Mouse (Mus musculus) layer of hippocampus, adult 11-12 months (tissue): Measurements from ENCODE around the gene Gm8108.
"Not testable (repeated sequence)": the region's sequence is repeated elsewhere in the genome, so short reads cannot be mapped to it uniquely, and the experiment has no call there.

Experiments used
- DNase-seq: peaks from one replicate; pipeline ENCODE4 v3.0.0; 2022; ENCODE audit warnings: low spot score

The Gm8108 gene

DNA sequence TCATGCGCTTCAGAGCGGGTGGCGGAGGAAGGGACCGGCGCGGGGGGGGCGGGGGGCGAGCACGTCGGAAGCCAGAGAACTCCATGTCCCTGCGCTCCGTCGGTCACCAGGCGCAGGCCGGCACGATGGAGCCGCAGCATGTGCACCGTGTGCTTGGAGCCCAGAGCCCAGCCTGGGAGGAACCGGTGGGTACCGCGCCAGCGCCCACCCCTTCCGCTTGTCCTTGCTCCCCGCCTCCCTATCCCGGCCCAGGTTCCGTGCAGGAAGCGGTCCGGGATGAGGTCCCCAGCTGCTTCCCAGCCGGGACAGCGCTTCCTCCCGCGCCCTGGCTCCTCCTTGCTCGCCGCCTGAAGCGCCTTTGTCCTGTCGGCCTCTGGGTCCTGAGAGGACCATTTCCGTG is at the start of gene Gm8108:
Gene Gm8108, plus strand, starts transcription at position 101 of the 400 bp plus-strand sequence.
- DNase-seq: not testable (repeated sequence)

DNA sequence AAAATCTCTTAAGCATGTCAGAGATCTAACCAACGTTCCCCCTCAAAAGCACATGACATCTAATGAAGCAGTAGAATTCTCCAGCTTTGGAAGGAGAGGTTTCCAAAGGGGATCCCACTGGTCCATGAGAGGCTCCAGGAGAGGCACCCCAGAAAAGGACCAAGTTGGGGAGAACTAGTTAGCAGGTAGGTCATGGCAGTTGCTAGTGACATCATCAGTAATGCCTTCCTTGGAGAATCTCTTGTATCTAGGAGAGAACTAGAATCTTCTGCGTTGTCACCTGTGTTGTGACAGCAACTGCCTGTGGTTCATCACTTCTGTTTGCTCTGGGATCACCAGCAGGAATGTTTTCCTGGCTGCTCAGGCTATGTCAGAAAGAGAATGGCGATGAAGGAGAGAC is 26.5 kb upstream of the Gm8108 start, which contains the start of gene Gm3115:
Gene Gm3115, plus strand, starts transcription at position 301 of the 400 bp plus-strand sequence.
- DNase-seq: not testable (repeated sequence)

DNA sequence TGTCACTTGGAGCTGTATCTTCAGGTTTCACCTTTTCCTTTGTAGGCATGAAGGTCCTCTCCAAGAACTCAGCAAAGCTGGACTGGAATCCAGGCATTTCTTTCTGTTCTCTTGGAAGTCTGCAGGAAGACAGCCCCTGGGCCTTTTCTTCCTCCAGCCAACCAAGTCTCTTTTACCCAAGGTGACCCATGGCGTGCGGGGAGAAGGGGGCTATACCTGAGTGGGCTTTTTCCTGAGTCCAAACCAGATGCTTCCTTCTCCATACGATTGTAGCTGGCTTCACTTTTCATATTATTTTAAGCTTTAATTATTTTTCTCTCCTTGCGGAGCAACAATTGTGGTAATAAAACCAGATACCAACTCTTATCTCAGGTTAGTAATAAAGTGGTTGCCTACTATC is 31.3 kb downstream of the Gm8108 start:
- DNase-seq: not testable (repeated sequence)

DNA sequence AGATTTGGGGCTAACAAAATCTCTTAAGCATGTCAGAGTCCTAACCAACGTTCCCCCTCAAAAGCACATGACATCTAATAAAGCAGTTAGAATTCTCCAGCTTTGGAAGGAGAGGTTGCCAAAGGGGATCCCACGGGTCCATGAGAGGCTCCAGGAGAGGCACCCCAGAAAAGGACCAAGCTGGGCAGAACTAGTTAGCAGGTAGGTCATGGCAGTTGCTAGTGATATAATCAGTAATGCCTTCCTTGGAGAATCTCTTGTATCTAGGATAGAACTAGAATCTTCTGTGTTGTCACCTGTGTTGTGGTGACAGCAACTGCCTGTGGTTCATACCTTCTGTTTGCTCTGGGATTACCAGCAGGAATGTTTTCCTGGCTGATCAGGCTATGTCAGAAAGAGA is 54.4 kb downstream of the Gm8108 start, which contains the start of gene Gm3127:
Gene Gm3127, plus strand, starts transcription at position 301 of the 400 bp plus-strand sequence.
- DNase-seq: not testable (repeated sequence)

DNA sequence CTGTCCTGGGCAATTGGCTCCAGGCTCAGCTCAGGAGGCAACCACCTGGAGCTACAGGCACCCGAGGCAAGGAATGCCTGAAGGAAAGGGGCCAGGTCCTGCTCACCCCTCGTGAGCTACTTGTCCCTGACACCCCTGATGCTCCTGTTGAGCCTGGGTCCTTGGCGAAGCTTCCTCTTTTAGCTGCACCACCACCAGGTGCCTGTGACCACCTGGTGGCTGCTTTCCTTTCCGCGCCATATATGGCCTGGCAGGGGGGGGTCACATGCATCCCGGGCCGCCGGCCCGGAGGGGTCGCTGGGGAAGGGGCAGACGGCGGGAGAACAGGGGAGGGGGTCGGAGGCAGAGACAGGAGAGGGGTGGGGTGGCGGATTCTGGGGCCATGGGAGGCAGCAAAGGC is 71.7 kb downstream of the Gm8108 start:
- DNase-seq: not testable (repeated sequence)
